Mouse (Mus musculus): ENCODE measurements around the gene Apol7b. TPM values are rescaled to one million over a fixed set of nuclear protein-coding genes. Genes with fewer than 3 reads are reported as not detected.

Apol7b gene
- polyA plus RNA-seq, 1 experiment from 2014 or later = not detected

GRCm38 (mm10) chr15:77384340-77385030 is 62.8 kb downstream of the Apol7b start:
- no peak for DNase-seq (ENCODE audit: low spot score)
- Histone ChIP-seq H3K36me3 (ENCODE audit: insufficient read depth, low read length) (no peaks in the 10 kb centered on the region), H3K9ac (ENCODE audit: low read depth, low read length) (no peak overlapping the region), H3K9me3 (replicated peaks; ENCODE audit: low read length) (no peaks in the 10 kb centered on the region), H3K4me2 (ENCODE audit: low read length) (no peak overlapping the region), H3K27me3 (ENCODE audit: insufficient read depth, low read length) (no peaks in the 10 kb centered on the region), H3K4me3 (replicated peaks; ENCODE audit: low read depth, low read length) (no peak overlapping the region), H3K4me1 (replicated peaks; ENCODE audit: insufficient read depth, low read length) (no peaks in the 10 kb centered on the region), H3K27ac (no peak overlapping the region)
- 86% methylated on average over 7 of the region's 7 CpGs for WGBS
- ATAC-seq (replicated peaks; ENCODE audit: low FRiP score, low read depth) = no peak
- TF ChIP-seq CTCF (IDR thresholded peaks at IDR 0.05; ENCODE audit: low read depth) = no peak

- Histone ChIP-seq H3K27ac (no peak overlapping the region), H3K27me3 (ENCODE audit: insufficient read depth, low read length) (no peaks in the 10 kb centered on the region), H3K4me3 (replicated peaks; ENCODE audit: low read depth, low read length) (no peak overlapping the region), H3K9me3 (replicated peaks; ENCODE audit: low read length) (no peaks in the 10 kb centered on the region), H3K36me3 (ENCODE audit: insufficient read depth, low read length) (no peaks in the 10 kb centered on the region), H3K4me1 (replicated peaks; ENCODE audit: insufficient read depth, low read length) (no peaks in the 10 kb centered on the region), H3K9ac (ENCODE audit: low read depth, low read length) (no peak overlapping the region), H3K4me2 (ENCODE audit: low read length) (no peak overlapping the region)
- WGBS = 65% methylated on average over 1 of the region's 1 CpGs
- DNase-seq (ENCODE audit: low spot score) = no peak
- TF ChIP-seq CTCF (IDR thresholded peaks at IDR 0.05; ENCODE audit: low read depth) = no peak
- ATAC-seq (replicated peaks; ENCODE audit: low FRiP score, low read depth) = peak; percentile 17; the same call in 1 of the 2 replicates
Measured at GRCm38 (mm10) chr15:77382880-77383279, 64.4 kb downstream of the Apol7b start.

GRCm38 (mm10) chr15:77382271-77382850 is 64.9 kb downstream of the Apol7b start:
- H3K36me3 ChIP-seq (ENCODE audit: insufficient read depth, low read length) = no peaks in the 10 kb centered on the region
- no peak overlapping the region for H3K27ac ChIP-seq
- ATAC-seq (replicated peaks; ENCODE audit: low FRiP score, low read depth) (peak; percentile 61; the same call in 1 of the 2 replicates), DNase-seq (ENCODE audit: low spot score) (no peak)
- no peak overlapping the region for H3K4me3 ChIP-seq (replicated peaks; ENCODE audit: low read depth, low read length)
- H3K27me3 ChIP-seq (ENCODE audit: insufficient read depth, low read length) = no peaks in the 10 kb centered on the region
- no peaks in the 10 kb centered on the region for H3K4me1 ChIP-seq (replicated peaks; ENCODE audit: insufficient read depth, low read length)
- no peak overlapping the region for H3K9ac ChIP-seq (ENCODE audit: low read depth, low read length)
- TF ChIP-seq CTCF (IDR thresholded peaks at IDR 0.05; ENCODE audit: low read depth) = no peak
- no peak overlapping the region for H3K4me2 ChIP-seq (ENCODE audit: low read length)
- WGBS = 90% methylated on average over 11 of the region's 11 CpGs
- no peaks in the 10 kb centered on the region for H3K9me3 ChIP-seq (replicated peaks; ENCODE audit: low read length)

DNA sequence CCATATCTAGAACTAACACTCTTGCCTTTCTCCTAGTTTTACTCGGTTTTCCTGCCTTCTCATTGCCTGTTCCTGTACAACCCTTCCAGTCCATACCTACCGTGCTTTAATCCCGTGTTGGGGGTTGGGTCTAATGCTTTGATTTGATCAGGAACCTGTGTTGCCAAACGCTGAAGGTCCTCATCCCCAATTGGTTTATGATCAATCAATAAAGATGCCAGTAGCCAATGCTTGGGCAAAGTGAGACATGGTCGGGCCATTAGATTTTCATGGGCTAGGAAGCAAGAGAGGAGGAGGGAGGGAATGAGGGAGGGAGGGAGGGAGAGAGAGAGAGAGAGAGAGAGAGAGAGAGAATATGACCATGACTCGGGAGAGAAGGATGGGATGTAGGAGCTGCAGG is 65.8 kb downstream of the Apol7b start:
- ATAC-seq (replicated peaks; ENCODE audit: low FRiP score, low read depth) (no peak), DNase-seq (ENCODE audit: low spot score) (no peak)
- TF ChIP-seq CTCF (IDR thresholded peaks at IDR 0.05; ENCODE audit: low read depth) = no peak
- no peaks in the 10 kb centered on the region for H3K4me1 ChIP-seq (replicated peaks; ENCODE audit: insufficient read depth, low read length)
- no peaks in the 10 kb centered on the region for H3K27me3 ChIP-seq (ENCODE audit: insufficient read depth, low read length)
- H3K4me3 ChIP-seq (replicated peaks; ENCODE audit: low read depth, low read length) = no peak overlapping the region
- no peak overlapping the region for H3K4me2 ChIP-seq (ENCODE audit: low read length)
- WGBS = 77% methylated on average over 6 of the region's 6 CpGs
- no peaks in the 10 kb centered on the region for H3K36me3 ChIP-seq (ENCODE audit: insufficient read depth, low read length)
- no peak overlapping the region for H3K27ac ChIP-seq
- no peak overlapping the region for H3K9ac ChIP-seq (ENCODE audit: low read depth, low read length)
- no peaks in the 10 kb centered on the region for H3K9me3 ChIP-seq (replicated peaks; ENCODE audit: low read length)

DNA sequence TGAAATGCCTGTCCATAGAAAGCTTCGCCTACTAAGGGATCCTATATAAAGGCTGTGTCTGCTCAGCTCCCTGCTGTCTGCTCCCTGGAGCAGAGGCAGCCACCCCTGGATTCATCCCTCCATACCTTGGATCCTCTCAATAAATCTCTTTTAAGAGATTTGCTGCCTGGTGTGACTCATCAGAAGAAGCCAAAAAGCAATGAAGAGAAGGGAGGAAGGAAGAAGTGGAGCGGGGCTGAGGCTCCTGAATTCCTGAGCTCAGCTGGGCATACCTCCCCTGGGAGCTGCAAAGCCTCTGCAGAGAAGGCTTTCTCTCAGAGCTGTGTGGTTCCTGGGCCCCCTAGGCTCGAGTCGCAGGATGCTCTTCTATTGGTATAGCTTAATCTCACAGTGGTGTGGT is 67.4 kb downstream of the Apol7b start:
- Histone ChIP-seq H3K9me3 (replicated peaks; ENCODE audit: low read length) (no peaks in the 10 kb centered on the region), H3K4me2 (ENCODE audit: low read length) (no peak overlapping the region), H3K4me3 (replicated peaks; ENCODE audit: low read depth, low read length) (no peak overlapping the region), H3K36me3 (ENCODE audit: insufficient read depth, low read length) (no peaks in the 10 kb centered on the region), H3K4me1 (replicated peaks; ENCODE audit: insufficient read depth, low read length) (no peaks in the 10 kb centered on the region), H3K9ac (ENCODE audit: low read depth, low read length) (no peak overlapping the region), H3K27me3 (ENCODE audit: insufficient read depth, low read length) (no peaks in the 10 kb centered on the region), H3K27ac (no peak overlapping the region)
- DNase-seq (ENCODE audit: low spot score) = no peak
- WGBS = 35% methylated on average over 4 of the region's 4 CpGs
- ATAC-seq (replicated peaks; ENCODE audit: low FRiP score, low read depth) = no peak
- no peak for TF ChIP-seq CTCF (IDR thresholded peaks at IDR 0.05; ENCODE audit: low read depth)

- Histone ChIP-seq H3K27ac (no peak overlapping the region), H3K27me3 (ENCODE audit: insufficient read depth, low read length) (no peaks in the 10 kb centered on the region), H3K9me3 (replicated peaks; ENCODE audit: low read length) (no peaks in the 10 kb centered on the region), H3K9ac (ENCODE audit: low read depth, low read length) (no peak overlapping the region), H3K4me3 (replicated peaks; ENCODE audit: low read depth, low read length) (no peak overlapping the region), H3K4me1 (replicated peaks; ENCODE audit: insufficient read depth, low read length) (no peaks in the 10 kb centered on the region), H3K4me2 (ENCODE audit: low read length) (no peak overlapping the region), H3K36me3 (ENCODE audit: insufficient read depth, low read length) (no peaks in the 10 kb centered on the region)
- no peak for TF ChIP-seq CTCF (IDR thresholded peaks at IDR 0.05; ENCODE audit: low read depth)
- 90% methylated on average over 4 of the region's 4 CpGs for WGBS
- ATAC-seq (replicated peaks; ENCODE audit: low FRiP score, low read depth) = no peak
- no peak for DNase-seq (ENCODE audit: low spot score)
Measured at GRCm38 (mm10) chr15:77377419-77377818, 69.9 kb downstream of the Apol7b start.

Data from kidney, postnatal 0 days (tissue).